Mouse (Mus musculus): ENCODE results near the gene Fam181b. TPM values are rescaled to one million over a fixed set of nuclear protein-coding genes. Genes with fewer than 3 reads are reported as not detected.

The Fam181b gene
- 3.2 and 4.2 TPM in 2 replicates for polyA plus RNA-seq (2012; rRNA removed)

GRCm38 (mm10) chr7:93079785-93080730 is at the start of gene Fam181b:
Gene Fam181b, plus strand, starts transcription at chr7:93079865.
- Histone ChIP-seq H3K4me1 (ENCODE audit: control insufficient read depth, insufficient read depth, insufficient read length) (no peaks in the 10 kb centered on the region; the same call in 1 of the 2 replicates), H3K4me3 (ENCODE audit: extremely low read depth, insufficient read depth, insufficient read length) (peak within 1 kb of the TSS; percentile 45; the same call in 1 of the 2 replicates), H3K36me3 (ENCODE audit: control insufficient read depth, insufficient read depth, low read length) (no peaks in the 10 kb centered on the region), H3K27ac (ENCODE audit: insufficient read depth, low read length) (no peak within 1 kb of the TSS; the same call in 1 of the 2 replicates), H3K27me3 (ENCODE audit: control insufficient read depth, insufficient read depth, low read length) (peaks cover 10% of the 10 kb centered on the region)
- no peak for DNase-seq (ENCODE audit: low read depth in 1 of 2, low spot score in 2 of 2)
- 2% methylated on average over 96 of the region's 96 CpGs for WGBS
- TF ChIP-seq CTCF (IDR thresholded peaks at IDR 0.05; ENCODE audit: extremely low read depth, insufficient read depth, insufficient read length, insufficient replicate concordance): no peak
- no peak for TF ChIP-seq POLR2A (IDR thresholded peaks at IDR 0.05; ENCODE audit: low read depth, low read length)

- no peak overlapping the region for H3K27ac ChIP-seq (ENCODE audit: insufficient read depth, low read length)
- TF ChIP-seq POLR2A (IDR thresholded peaks at IDR 0.05; ENCODE audit: low read depth, low read length): no peak
- H3K4me1 ChIP-seq (ENCODE audit: control insufficient read depth, insufficient read depth, insufficient read length): no peaks in the 10 kb centered on the region
- H3K36me3 ChIP-seq (ENCODE audit: control insufficient read depth, insufficient read depth, low read length): no peaks in the 10 kb centered on the region
- 71% methylated on average over 5 of the region's 5 CpGs for WGBS
- no peaks in the 10 kb centered on the region for H3K27me3 ChIP-seq (ENCODE audit: control insufficient read depth, insufficient read depth, low read length)
- DNase-seq (ENCODE audit: low read depth in 1 of 2, low spot score in 2 of 2): no peak
- no peak overlapping the region for H3K4me3 ChIP-seq (ENCODE audit: extremely low read depth, insufficient read depth, insufficient read length)
Measured at GRCm38 (mm10) chr7:93037763-93038471, 41.7 kb upstream of the Fam181b start.

- TF ChIP-seq CTCF (IDR thresholded peaks at IDR 0.05; ENCODE audit: extremely low read depth, insufficient read depth, insufficient read length, insufficient replicate concordance) (no peak), POLR2A (IDR thresholded peaks at IDR 0.05; ENCODE audit: low read depth, low read length) (no peak)
Measured at GRCm38 (mm10) chr7:93038472-93038828, 41.2 kb upstream of the Fam181b start.

GRCm38 (mm10) chr7:93039542-93039941 is 40.1 kb upstream of the Fam181b start:
- Histone ChIP-seq H3K4me3 (ENCODE audit: extremely low read depth, insufficient read depth, insufficient read length) (no peak overlapping the region), H3K27me3 (ENCODE audit: control insufficient read depth, insufficient read depth, low read length) (no peaks in the 10 kb centered on the region), H3K27ac (ENCODE audit: insufficient read depth, low read length) (no peak overlapping the region), H3K4me1 (ENCODE audit: control insufficient read depth, insufficient read depth, insufficient read length) (no peaks in the 10 kb centered on the region), H3K36me3 (ENCODE audit: control insufficient read depth, insufficient read depth, low read length) (no peaks in the 10 kb centered on the region)
- no peak for TF ChIP-seq POLR2A (IDR thresholded peaks at IDR 0.05; ENCODE audit: low read depth, low read length)
- no peak for TF ChIP-seq CTCF (IDR thresholded peaks at IDR 0.05; ENCODE audit: extremely low read depth, insufficient read depth, insufficient read length, insufficient replicate concordance)
- 43% methylated on average over 3 of the region's 3 CpGs for whole genome bisulfite sequencing
- DNase-seq (ENCODE audit: low read depth in 1 of 2, low spot score in 2 of 2): no peak

More at GRCm38 (mm10) chr7:93038472-93038828, 41.2 kb upstream of the Fam181b start:
- no peak overlapping the region for H3K27ac ChIP-seq (ENCODE audit: insufficient read depth, low read length)
- 19% methylated on average over 1 of the region's 1 CpGs for WGBS
- no peaks in the 10 kb centered on the region for H3K36me3 ChIP-seq (ENCODE audit: control insufficient read depth, insufficient read depth, low read length)
- no peaks in the 10 kb centered on the region for H3K4me1 ChIP-seq (ENCODE audit: control insufficient read depth, insufficient read depth, insufficient read length)
- no peak for DNase-seq (ENCODE audit: low read depth in 1 of 2, low spot score in 2 of 2)
- no peaks in the 10 kb centered on the region for H3K27me3 ChIP-seq (ENCODE audit: control insufficient read depth, insufficient read depth, low read length)
- no peak overlapping the region for H3K4me3 ChIP-seq (ENCODE audit: extremely low read depth, insufficient read depth, insufficient read length)

GRCm38 (mm10) chr7:93044359-93044758 is 35.3 kb upstream of the Fam181b start:
- H3K27ac ChIP-seq (ENCODE audit: insufficient read depth, low read length): no peak overlapping the region
- H3K4me1 ChIP-seq (ENCODE audit: control insufficient read depth, insufficient read depth, insufficient read length): no peaks in the 10 kb centered on the region
- DNase-seq (ENCODE audit: low read depth in 1 of 2, low spot score in 2 of 2): no peak
- H3K4me3 ChIP-seq (ENCODE audit: extremely low read depth, insufficient read depth, insufficient read length): no peak overlapping the region
- no peaks in the 10 kb centered on the region for H3K27me3 ChIP-seq (ENCODE audit: control insufficient read depth, insufficient read depth, low read length)
- TF ChIP-seq CTCF (IDR thresholded peaks at IDR 0.05; ENCODE audit: extremely low read depth, insufficient read depth, insufficient read length, insufficient replicate concordance) (no peak), POLR2A (IDR thresholded peaks at IDR 0.05; ENCODE audit: low read depth, low read length) (no peak)
- 11% methylated on average over 3 of the region's 3 CpGs for WGBS
- no peaks in the 10 kb centered on the region for H3K36me3 ChIP-seq (ENCODE audit: control insufficient read depth, insufficient read depth, low read length)

- WGBS: 88% methylated on average over 1 of the region's 1 CpGs
- no peaks in the 10 kb centered on the region for H3K4me1 ChIP-seq (ENCODE audit: control insufficient read depth, insufficient read depth, insufficient read length)
- no peak for DNase-seq (ENCODE audit: low read depth in 1 of 2, low spot score in 2 of 2)
- H3K4me3 ChIP-seq (ENCODE audit: extremely low read depth, insufficient read depth, insufficient read length): no peak overlapping the region
- no peaks in the 10 kb centered on the region for H3K27me3 ChIP-seq (ENCODE audit: control insufficient read depth, insufficient read depth, low read length)
- H3K36me3 ChIP-seq (ENCODE audit: control insufficient read depth, insufficient read depth, low read length): no peaks in the 10 kb centered on the region
- no peak for TF ChIP-seq POLR2A (IDR thresholded peaks at IDR 0.05; ENCODE audit: low read depth, low read length)
- TF ChIP-seq CTCF (IDR thresholded peaks at IDR 0.05; ENCODE audit: extremely low read depth, insufficient read depth, insufficient read length, insufficient replicate concordance): no peak
- H3K27ac ChIP-seq (ENCODE audit: insufficient read depth, low read length): no peak overlapping the region
Measured at GRCm38 (mm10) chr7:93044788-93045187, 34.9 kb upstream of the Fam181b start.
